Mouse (Mus musculus): Measurements from ENCODE around the gene BC030499.

The BC030499 gene

DNA sequence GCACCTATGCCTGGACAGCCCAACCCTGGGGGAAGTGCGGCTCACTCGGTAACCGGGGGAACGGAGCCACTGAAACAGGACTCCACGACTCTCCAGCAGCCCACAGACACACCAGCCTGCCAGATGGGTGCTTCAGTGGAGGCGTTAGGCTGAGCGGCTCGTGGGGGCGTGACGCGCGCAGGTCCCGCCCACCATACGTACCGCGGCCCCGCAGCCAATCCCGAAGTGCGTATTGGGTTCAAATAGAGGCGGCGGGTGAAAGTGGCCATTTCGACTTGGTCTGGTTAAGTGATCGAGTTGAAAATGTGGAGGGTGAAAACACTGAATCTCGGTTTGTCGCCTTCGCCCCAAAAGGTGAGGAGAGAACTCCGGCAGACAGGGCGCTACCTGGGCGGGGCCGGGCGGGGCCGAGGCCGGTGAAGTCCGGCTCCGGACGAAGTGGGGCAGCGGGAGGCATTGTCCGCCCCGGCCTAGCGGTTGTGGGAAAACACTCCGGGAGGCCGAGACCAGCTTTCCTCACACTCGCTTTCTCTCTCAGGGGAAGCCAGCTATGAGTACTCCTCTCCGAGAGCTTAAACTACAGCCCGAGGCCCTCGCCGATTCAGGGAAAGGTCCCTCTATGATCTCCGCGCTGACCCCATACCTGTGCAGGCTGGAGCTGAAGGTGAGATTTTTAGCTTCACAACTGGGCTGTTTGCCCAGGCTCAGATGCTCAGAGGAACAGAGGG is 10.9 kb downstream of the BC030499 start, which contains the start of gene Spag5:
Gene Spag5 (plus strand): TSS at position 173 of the 728 bp plus-strand sequence.
- DNase-seq (ENCODE audit: inconsistent age in 2 of 2, low spot score in 1 of 2) = peak; percentile 92 to 97

DNA sequence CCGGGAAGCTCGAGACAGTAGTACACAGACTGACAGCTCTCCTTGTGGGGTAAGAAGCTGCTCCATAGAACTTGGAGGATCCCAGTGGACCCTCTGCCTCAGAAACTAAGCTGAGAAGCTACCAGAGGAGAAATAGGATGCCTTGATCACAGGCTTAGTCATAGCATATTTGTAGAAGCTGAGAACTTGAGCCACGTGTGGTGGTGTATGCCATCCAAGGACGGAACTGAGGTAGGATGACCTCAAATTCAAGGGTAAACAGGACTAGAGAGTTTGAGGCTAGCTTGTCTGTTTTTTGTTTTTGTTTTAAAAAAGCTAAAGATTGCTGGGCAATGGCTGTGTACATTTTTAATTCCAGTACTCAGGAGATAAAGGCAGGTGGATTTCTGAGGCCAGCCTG is 14.6 kb downstream of the BC030499 start:
- peak; percentile 44 to 78 for DNase-seq (ENCODE audit: inconsistent age in 2 of 2, low spot score in 1 of 2)

DNA sequence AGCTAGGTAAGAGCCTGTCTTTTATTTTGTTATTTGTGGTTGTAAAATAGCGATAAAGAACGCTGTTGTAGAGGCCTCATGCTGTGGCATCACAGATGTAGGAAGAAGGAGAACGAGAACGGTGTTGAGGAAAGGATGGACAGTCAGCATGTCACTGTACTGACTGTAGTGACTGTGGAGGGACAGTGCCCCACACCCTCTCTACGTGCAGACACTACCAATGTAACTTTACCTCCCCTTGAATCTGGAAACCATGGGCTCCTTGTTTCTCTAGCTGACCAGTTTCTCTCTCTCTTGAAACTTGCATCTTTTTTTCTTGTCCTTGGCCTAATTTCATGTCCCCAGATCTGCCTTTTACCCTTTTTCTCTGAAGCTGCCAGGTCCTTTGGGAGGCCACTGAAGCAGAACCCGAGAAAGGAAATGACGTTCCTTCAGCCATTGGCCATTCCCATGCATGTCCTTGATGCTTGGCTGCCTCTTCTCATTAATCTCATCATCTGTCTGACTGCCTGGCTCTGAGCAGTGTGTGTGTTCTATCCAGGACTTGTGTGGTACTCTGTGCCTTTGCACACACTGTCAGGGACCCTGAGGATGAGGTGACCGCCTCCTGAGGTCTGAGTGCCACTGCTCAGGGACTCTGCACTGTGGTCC is 20.3 kb downstream of the BC030499 start:
- peak; percentile 70 to 82 for DNase-seq (ENCODE audit: inconsistent age in 2 of 2, low spot score in 1 of 2)

DNA sequence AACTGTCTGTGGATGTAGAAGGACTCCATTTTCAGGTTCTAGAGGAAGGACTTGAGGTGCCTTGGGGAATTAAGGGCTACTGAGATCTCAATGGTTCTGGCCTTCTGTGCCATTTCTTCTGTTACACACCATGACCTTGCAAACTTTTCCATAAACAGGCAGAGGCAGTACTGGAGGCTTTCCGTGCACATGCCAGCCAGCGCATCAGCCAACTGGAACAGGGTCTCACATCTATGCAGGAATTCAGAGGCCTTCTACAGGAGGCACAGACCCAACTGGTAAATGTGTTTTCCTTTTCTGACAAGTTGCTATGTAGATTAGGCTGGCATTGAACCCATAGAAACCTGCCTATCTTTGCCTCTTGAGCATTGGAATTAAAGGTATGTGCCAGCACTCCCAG is 23.0 kb downstream of the BC030499 start:
- DNase-seq (ENCODE audit: inconsistent age in 2 of 2, low spot score in 1 of 2) = peak; percentile 50 to 78

DNA sequence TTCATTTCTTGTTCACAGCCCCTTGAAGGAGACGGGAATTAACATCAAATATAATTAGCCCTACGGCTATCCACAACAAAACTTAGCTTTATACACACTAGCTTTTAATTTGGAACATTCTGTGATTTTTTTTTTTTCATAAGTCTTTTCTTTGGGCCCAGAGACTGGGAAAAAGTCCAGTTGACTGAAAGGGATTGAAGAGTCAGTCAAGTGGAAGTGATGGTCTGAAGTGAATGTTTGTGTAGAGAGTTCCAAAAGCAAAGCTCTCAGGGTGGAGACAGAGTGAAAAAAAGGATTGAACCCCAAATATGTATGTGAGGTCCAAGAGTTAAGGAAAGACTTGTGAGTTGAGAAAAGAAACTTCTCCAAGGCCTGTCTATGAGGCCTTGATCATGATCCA is 27.8 kb downstream of the BC030499 start:
- DNase-seq (ENCODE audit: inconsistent age in 2 of 2, low spot score in 1 of 2) = no peak

DNA sequence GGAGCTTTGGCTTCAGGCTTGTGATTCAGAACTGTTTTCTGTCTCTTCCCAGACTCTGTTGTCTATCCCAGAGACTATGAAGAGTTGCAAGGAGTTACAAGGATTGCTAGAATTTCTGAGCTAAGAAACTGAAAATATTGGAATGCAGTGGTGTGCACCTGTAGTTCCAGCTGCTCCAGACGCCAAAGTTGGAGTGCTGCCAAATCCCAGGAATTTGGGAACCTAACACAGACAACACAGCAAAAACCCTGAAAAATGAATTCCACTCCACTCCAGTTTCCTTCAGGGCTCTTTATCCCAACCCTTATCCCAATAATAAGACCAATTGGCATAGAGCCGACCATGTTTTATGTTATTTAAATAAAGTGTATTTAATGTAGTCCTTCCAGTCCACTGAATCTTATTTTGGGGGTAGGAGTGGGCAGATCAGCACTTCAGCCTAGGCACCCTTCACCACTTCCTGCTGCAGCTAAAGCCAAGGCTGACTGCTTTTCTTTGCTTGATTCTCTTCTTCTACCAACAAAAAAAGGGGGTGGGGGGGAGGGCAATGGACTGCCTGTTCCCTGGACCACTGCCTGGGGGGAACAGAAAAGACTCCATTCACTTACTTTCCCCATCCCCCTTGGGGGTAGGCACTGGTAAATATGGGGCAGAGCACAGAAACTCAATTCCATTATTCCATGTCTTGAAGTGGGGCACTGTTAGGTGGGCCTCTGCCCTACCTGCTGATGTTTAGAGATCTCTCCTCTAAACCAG is 31.6 kb downstream of the BC030499 start:
- DNase-seq (ENCODE audit: inconsistent age in 2 of 2, low spot score in 1 of 2) = no peak

DNA sequence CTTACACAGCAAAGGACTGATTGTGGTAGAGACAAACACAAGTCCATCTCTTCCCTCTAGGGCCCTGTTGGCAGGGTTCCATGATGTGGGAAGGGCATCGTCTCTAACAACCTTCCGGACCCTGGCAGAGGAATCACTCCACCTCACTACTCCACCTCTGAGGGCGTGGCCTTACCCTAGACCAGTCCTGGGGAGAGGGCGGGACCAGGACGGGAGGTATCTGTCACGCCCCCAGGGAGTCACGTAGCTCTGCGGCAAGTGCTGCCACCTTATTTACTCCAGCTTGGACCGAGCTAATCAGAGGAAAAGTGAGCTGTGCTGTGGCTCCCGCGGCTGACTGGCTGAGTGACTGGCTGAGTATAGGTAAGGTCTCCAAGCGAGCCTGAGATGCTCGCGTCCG is 32.2 kb downstream of the BC030499 start, which contains the start of gene Aldoc:
Gene Aldoc (plus strand): TSS at position 109 of the 400 bp plus-strand sequence.
- DNase-seq (ENCODE audit: inconsistent age in 2 of 2, low spot score in 1 of 2) = peak; percentile 94 to 95

DNA sequence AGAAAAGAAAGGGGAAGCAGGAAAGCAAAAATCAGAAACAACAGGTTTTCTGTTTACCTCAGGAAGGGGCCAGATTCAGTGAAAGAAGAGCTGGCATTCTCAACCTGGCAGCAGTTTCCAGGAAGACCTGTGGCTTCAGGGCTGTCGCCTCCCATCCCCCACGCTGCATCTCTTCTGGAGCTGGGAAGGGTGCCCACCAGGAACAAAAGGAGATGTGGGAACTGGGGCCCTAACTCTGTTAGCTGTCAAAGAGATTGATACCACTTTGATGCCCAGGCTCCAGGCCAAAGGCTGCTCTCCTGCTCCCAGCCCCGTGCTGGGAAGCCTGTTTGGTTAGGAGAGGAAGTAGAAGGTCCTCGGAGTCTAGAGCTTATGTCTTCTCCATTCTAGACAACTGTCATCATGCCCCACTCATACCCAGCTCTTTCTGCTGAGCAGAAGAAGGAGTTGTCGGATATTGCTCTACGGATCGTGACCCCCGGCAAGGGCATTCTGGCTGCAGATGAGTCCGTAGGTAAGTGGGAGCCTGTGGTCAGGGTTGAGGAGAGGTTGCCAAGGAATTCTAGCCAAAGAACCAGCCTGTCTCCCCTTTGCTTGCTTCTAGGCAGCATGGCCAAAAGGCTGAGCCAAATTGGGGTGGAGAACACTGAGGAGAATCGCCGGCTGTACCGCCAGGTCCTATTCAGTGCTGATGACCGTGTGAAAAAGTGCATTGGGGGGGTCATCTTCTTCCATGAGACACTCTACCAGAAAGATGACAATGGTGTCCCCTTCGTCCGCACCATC is 33.6 kb downstream of the BC030499 start:
- DNase-seq (ENCODE audit: inconsistent age in 2 of 2, low spot score in 1 of 2) = no peak

DNA sequence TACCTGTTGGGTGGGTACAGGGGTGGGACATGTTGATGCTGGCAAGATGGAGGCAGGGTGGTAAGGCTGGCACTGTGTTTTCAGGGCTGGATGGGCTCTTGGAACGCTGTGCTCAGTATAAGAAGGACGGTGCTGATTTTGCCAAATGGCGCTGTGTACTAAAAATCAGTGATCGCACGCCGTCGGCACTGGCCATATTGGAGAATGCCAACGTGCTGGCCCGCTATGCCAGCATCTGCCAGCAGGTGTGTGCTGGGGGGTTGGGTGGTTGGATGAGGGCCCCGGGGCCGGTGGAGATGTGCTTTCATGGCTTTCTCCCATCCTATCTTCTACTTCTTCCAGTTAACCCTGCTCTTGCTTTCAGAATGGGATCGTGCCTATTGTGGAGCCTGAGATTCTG is 34.3 kb downstream of the BC030499 start:
- no peak for DNase-seq (ENCODE audit: inconsistent age in 2 of 2, low spot score in 1 of 2)

DNA sequence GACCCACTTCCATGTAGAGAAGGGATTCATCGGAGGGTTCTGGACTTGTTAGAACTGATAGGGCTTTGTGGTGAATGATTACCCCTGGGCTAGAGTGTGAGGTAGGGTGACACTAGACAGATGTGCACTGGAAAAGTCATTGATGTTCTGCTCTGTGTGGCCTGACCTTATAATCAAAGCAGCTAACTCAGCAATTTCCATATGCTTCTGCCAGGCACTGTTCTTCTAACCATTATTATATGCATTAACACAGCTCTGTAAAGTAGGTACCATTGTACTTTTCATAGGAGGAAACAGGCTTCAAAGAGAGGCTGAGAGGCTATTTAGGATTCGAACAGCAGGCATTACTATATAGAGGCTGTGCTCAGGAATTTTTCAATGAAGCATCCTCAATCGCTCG is 36.6 kb downstream of the BC030499 start:
- no peak for DNase-seq (ENCODE audit: inconsistent age in 2 of 2, low spot score in 1 of 2)

DNA sequence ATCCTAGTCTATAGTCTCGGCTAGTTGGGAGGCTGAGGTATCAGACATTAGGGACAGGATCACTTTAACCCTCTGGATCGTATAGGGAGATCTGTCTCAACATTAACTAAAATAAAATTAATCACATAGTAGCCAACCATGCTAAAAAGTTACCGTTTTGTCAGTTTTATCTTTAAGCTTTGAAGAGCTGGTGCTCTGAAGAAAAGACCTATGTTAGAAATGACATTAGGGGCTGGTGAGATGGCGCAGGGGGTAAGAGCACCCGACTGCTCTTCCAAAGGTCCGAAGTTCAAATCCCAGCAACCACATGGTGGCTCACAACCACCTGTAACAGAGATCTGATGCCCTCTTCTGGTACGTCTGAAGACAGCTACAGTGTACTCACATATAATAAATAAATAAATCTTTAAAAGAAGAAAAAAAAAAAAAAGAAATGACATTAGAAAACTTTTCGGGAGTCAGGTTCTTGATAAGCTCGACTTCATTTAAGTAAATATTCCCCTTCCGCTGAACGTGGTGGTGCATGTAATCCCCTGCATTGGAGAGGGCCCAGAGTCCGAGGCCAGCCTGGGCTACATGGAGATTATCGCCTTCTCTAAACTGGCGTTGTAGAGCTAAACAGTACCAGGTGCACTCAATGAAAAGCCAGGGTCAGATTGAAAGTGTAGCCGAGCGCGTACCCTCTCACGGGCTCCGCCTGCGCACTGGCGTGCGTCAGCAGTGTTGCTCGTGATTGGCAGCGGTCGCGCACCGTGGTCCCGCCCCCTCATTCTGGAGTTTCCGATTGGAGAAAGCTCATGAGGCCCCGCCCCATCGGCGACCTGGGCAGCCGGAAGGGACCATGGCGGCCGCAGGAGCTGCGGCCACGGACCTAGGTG is 37.2 kb downstream of the BC030499 start, which contains the start of gene Pigs:
Gene Pigs (plus strand): TSS at position 782 of the 878 bp plus-strand sequence.
- peak; percentile 98 for DNase-seq (ENCODE audit: inconsistent age in 2 of 2, low spot score in 1 of 2)

DNA sequence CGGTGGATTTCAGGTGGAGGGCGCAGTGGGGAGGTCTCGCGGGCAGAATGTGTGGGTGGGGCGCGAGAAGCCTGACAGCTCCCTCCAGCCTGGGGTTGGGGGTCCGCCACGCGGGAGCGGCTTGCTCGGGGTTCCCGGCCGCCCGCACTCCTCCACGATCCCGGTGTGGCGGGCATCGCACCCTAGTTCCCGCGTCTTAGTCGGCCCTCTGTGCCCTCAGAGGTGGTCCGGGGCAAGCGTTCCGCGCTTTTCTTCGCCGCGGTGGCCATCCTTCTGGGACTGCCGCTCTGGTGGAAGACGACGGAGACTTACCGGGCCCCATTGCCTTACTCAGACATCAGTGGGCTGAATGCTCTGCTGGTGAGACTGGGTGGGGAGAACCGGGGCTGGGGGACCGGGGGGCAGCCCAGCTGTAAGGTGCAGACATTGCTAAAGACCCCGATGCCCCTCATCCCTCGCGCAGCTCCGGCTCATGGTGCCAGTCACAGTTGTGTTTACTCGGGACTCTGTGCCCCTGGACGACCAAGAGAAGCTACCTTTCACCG is 37.9 kb downstream of the BC030499 start:
- DNase-seq (ENCODE audit: inconsistent age in 2 of 2, low spot score in 1 of 2) = no peak

DNA sequence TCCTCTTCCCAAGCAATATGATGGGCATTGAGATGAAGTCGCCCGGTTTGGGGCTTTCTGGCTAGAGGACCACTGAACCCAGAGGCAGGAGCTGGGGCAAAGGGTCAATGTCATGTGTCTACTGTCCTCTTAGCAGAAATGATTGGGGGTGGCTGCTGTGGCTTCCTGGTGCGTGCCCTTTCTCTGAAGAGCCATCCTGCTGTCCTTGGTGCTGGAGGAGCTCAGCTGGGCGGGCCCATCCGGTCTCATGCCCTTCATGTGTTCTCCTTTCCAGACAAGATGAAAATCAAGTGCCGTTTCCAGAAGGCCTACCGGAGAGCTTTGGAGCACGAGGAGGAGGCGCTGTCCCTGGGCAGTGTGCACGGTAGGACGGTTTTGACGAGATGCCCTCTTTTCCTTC is 42.0 kb downstream of the BC030499 start:
- peak in 1 of 2 experiments; percentile 43 for DNase-seq (ENCODE audit: inconsistent age in 2 of 2, low spot score in 1 of 2)

DNA sequence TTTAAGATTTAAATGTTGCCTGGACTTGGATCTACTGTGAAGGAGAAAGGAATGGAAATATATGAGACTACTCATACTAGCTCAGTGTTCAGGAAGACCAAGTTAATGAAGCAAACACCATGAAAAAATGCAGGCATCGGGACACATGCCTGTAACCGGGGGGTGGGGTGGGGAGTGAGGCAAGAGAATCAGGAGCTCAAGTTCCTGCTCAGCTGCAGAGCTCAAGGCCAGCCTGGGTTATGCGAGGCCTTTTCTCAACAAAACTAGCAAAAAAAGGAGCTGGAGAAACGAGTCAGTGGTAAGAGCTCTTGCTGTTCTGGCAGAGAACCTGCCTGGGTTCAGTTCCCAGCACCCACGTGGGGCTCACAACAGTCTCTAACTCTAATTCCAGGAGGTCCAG is 43.4 kb downstream of the BC030499 start:
- peak in 1 of 2 experiments; percentile 67 for DNase-seq (ENCODE audit: inconsistent age in 2 of 2, low spot score in 1 of 2)

DNA sequence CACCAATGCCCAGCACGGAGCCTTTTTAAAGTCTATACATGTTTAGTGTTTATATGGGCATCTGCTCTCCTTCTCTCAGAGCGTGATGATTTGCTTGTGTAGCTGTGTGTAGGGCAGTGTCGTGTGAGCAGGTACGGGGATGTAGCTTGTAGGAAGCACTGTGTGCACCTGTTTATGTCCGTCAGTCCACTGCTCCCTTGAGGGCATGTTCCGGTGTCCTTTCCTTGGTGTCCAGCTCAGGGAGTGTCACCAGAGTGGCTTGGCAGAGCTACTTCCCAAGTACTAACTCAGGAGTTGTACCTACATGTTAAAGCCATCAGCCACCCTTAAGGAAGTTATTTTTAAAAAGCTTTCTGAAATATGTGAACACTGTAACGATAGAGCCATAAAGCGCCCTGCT is 46.4 kb downstream of the BC030499 start:
- DNase-seq (ENCODE audit: inconsistent age in 2 of 2, low spot score in 1 of 2) = no peak

DNA sequence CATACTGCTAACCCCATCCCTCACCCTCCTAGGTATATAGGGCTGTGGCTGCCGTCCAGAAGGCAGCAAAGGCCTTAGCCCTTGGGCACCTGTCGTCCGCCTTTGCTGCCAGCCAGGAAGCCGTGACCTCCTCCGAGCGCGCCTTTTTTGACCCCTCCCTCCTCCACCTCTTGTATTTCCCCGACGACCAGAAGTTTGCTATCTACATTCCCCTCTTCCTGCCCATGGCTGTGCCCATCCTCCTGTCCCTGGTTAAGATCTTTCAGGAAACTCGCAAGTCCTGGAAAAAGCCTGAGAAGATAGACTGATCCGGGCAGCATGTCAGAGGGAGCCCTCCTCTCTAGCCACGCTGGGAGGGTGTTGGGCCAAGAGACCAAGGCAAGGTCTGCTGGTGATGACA is 51.1 kb downstream of the BC030499 start:
- no peak for DNase-seq (ENCODE audit: inconsistent age in 2 of 2, low spot score in 1 of 2)

DNA sequence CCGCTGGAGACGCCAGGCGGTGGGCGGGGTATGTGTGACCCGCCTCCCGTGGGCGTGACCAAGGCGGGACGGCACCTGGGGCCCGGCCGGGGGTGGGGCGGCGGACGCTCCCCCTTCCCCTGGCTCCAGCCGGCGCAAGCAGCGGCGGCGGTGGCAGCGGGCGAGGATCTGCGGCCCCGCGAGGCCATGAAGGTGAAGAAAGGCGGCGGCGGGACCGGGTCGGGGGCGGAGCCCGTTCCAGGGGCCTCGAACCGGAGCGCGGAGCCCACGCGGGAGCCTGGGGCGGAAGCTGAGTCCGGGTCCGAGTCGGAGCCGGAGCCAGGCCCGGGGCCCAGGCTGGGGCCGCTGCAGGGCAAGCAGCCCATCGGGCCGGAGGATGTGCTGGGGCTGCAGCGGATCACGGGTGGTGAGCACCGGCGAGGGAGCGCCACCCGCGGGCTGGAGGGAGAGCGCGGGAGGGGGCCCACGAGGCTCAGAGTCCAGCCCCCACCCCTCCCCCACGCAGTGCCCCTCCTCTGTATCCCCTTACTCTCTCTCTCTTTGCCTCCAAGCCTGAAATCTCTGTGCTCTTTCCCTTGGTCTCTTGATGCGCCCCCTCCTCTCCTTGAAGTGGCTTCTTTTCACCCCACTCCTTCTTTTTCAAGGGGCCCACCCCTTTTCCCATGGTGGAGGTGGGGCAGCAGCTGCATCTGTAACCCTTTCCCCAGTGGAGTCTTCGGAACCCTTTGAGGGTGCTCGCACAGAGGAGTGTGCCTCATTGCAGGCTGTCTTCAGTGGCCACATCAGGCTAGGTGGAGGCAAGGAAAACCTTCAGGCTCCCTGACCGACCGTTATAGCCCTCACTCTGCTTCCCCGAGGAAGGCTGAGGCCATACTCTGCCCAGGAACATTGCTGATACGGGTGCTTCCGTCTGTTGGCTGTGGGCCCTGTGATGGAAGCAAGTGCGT is 53.0 kb downstream of the BC030499 start, which contains the start of gene Unc119:
Gene Unc119 (plus strand): TSS at position 102 of the 947 bp plus-strand sequence.
- peak; percentile 89 to 94 for DNase-seq (ENCODE audit: inconsistent age in 2 of 2, low spot score in 1 of 2)

DNA sequence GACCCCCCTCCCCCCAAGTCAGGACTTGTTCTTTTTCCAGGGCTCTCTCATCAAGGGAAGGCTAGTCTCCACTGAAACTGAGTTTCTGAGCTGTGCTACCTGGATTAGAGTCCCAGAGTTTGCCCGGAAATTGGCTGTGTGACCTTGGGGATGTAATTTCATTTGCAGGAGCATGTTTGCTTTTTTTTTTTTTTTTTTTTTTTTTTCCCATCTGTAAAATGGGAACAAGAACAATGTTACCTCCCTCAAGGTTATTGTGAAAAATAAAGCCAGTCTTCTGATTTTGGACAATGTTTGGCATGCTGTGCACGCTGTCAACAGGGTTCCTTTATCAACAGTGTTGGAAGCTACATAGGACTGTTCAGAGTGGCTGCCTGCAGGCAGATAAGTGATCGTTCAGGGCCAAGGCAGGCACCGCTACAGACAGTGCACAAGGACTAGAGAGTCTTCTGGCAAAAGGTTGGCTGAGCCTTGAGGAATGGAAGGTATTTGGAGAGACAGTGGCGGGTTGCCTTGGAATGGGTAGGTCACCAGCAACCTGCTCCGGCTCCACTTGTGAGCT is 53.8 kb downstream of the BC030499 start:
- no peak for DNase-seq (ENCODE audit: inconsistent age in 2 of 2, low spot score in 1 of 2)

All from adrenal gland, adult (tissue).